11 mouse cellular contexts compared by ENCODE assay signal in genomic region chr2:162853576-162853975, GRCm38 (mm10).
DNase-seq lines count a peak whose midpoint lies in the region; ATAC-seq and TF ChIP-seq lines count a peak whose summit lies in the region.
"Had no signal": no experiment of that assay in that cellular context is flagged by ENCODE, and none has a peak within 500 bp of the region (broad histone marks: within the 10 kb centered on the region; RNA-seq: fewer than 3 reads in every experiment).

No protein-coding gene starts in this region.

- no peak for TF ChIP-seq CTCF in thymus, adult 2 months (IDR thresholded peaks at IDR 0.05; ENCODE audit: borderline replicate concordance, control insufficient read depth, extremely low read depth, insufficient read depth, low read length, poor library complexity)

- H3K27ac ChIP-seq in kidney, embryonic 16.5 days (ENCODE audit: low read length), result no peak overlapping the region
- H3K27ac ChIP-seq in thymus, adult 2 months (ENCODE audit: control insufficient read depth, insufficient read depth, low read length), result no peak overlapping the region
- H3K27ac ChIP-seq: liver, embryonic 13.5 days had no signal

- H3K4me2 ChIP-seq in kidney, embryonic 16.5 days (replicated peaks; ENCODE audit: low read depth, low read length), result no peak overlapping the region
- H3K4me2 ChIP-seq: liver, embryonic 13.5 days had no signal

- no peaks in the 10 kb centered on the region for H3K9me3 ChIP-seq in kidney, embryonic 16.5 days (ENCODE audit: low read length)
- H3K9me3 ChIP-seq: liver, embryonic 13.5 days had no signal

- no peak overlapping the region for H3K9ac ChIP-seq in kidney, embryonic 16.5 days (replicated peaks; ENCODE audit: low read length)
- H3K9ac ChIP-seq: liver, embryonic 13.5 days had no signal

- no peak for ATAC-seq in kidney, embryonic 16.5 days (ENCODE audit: low FRiP score, low TSS enrichment)
- ATAC-seq: Patski had no signal

- H3K4me3 ChIP-seq in kidney, embryonic 16.5 days (ENCODE audit: low read length), result no peak overlapping the region
- H3K4me3 ChIP-seq in thymus, adult 2 months (ENCODE audit: control insufficient read depth, insufficient read depth, low read length), result no peak overlapping the region
- H3K4me3 ChIP-seq: erythroblast, embryonic 14.5 days; liver, embryonic 13.5 days had no signal

- no peaks in the 10 kb centered on the region for H3K36me3 ChIP-seq in kidney, embryonic 16.5 days (ENCODE audit: insufficient read depth, low read length)
- no peaks in the 10 kb centered on the region for H3K36me3 ChIP-seq in thymus, adult 2 months (ENCODE audit: control insufficient read depth, insufficient read depth, low read length)
- H3K36me3 ChIP-seq: liver, embryonic 13.5 days had no signal

- no peak for TF ChIP-seq POLR2A in thymus, adult 2 months (IDR thresholded peaks at IDR 0.05; ENCODE audit: control insufficient read depth, extremely low read depth, insufficient read depth, low read length, poor library complexity)

- intact Hi-C loops in gastrocnemius, postnatal 36 days (cut with DNase I), result no loop called here

- H3K4me1 ChIP-seq in kidney, embryonic 16.5 days (ENCODE audit: insufficient read depth, low read length), result no peaks in the 10 kb centered on the region
- no peaks in the 10 kb centered on the region for H3K4me1 ChIP-seq in thymus, adult 2 months (replicated peaks; ENCODE audit: control insufficient read depth, insufficient read depth, low read length)
- H3K4me1 ChIP-seq: liver, embryonic 13.5 days had no signal

- H3K27me3 ChIP-seq in kidney, embryonic 16.5 days (ENCODE audit: insufficient read depth, low read length), result no peaks in the 10 kb centered on the region
- H3K27me3 ChIP-seq in thymus, adult 2 months (ENCODE audit: control insufficient read depth, insufficient read depth, low read length), result no peaks in the 10 kb centered on the region
- H3K27me3 ChIP-seq: liver, embryonic 13.5 days had no signal

- DNase-seq in kidney, adult 18-20 months, result peak; percentile 72
- peak; percentile 90 for DNase-seq in cerebellum, adult 11 months
- peak; percentile 63 to 71 for DNase-seq in gastrocnemius, postnatal 36 days
- DNase-seq in layer of hippocampus, postnatal 25 days (ENCODE audit: extremely low spot score in 1 of 2, low spot score in 1 of 2), result peak; percentile 19 to 61
- no peak for DNase-seq in thymus, adult 2 months
- DNase-seq in lung, postnatal 25 days (ENCODE audit: low spot score), result no peak
- DNase-seq in urinary bladder, postnatal 10 days (ENCODE audit: low spot score), result no peak
- DNase-seq: liver, embryonic 13.5 days had no signal

- 56% methylated on average over 7 of the region's 7 CpGs for WGBS in kidney, embryonic 16.5 days
- WGBS in thymus, adult 2 months, result 84% methylated on average over 7 of the region's 7 CpGs

Comparison
In these comparisons a context has a peak if more than half of its experiments do, and no peak if none do; other contexts are left out.
1. DNase-seq: peak in kidney, adult 18-20 months (single experiment), cerebellum, adult 11 months (single experiment), gastrocnemius, postnatal 36 days (2 of 2) and layer of hippocampus, postnatal 25 days (2 of 2); none in thymus, adult 2 months (single experiment), lung, postnatal 25 days (single experiment) and urinary bladder, postnatal 10 days (single experiment).